13 mouse cellular contexts compared by ENCODE assay signal in genomic region chr7:70333851-70334250, GRCm38 (mm10). TPM values are rescaled to one million over a fixed set of nuclear protein-coding genes. Genes with fewer than 3 reads are reported as not detected.
A peak's percentile ranks its signal among the peaks of the same experiment; 100 is the strongest.
DNase-seq lines count a peak whose midpoint lies in the region; ATAC-seq and TF ChIP-seq lines count a peak whose summit lies in the region.
"Had no signal": no experiment of that assay in that cellular context is flagged by ENCODE, and none has a peak within 500 bp of the region (broad histone marks: within the 10 kb centered on the region; RNA-seq: fewer than 3 reads in every experiment).

No protein-coding gene starts in this region.

- H3K36me3 ChIP-seq in testis, adult 2 months (ENCODE audit: control insufficient read depth, insufficient read depth, low read length): no peaks in the 10 kb centered on the region
- H3K36me3 ChIP-seq in forebrain, embryonic 15.5 days: no peaks in the 10 kb centered on the region
- no peaks in the 10 kb centered on the region for H3K36me3 ChIP-seq in midbrain, embryonic 11.5 days (ENCODE audit: control insufficient read depth, insufficient read depth, low read length)
- no peaks in the 10 kb centered on the region for H3K36me3 ChIP-seq in kidney, adult 2 months (ENCODE audit: control insufficient read depth, insufficient read depth, low read length)

- no peak overlapping the region for H3K9ac ChIP-seq in forebrain, embryonic 15.5 days (replicated peaks)
- H3K9ac ChIP-seq in midbrain, embryonic 11.5 days (ENCODE audit: low read length): peak overlapping the region; percentile 65

- TF ChIP-seq POLR2A in testis, adult 2 months (IDR thresholded peaks at IDR 0.05; ENCODE audit: control insufficient read depth, low read depth, low read length): no peak
- no peak for TF ChIP-seq POLR2A in kidney, adult 2 months (IDR thresholded peaks at IDR 0.05; ENCODE audit: low read depth, low read length)

- no peak for DNase-seq in testis, postnatal 10 days (ENCODE audit: low spot score)
- peak; percentile 93 for DNase-seq in midbrain, embryonic 11.5 days (ENCODE audit: low spot score, missing footprints)
- DNase-seq in cerebellum, adult 9-11 months: no peak
- DNase-seq in frontal cortex, postnatal 36 days (ENCODE audit: low spot score in 2 of 2): no peak
- DNase-seq in kidney, adult 2 months: no peak
- DNase-seq: adrenal gland, adult 2 months; kidney, adult 8-10 months; liver; lung, postnatal 10 days; thymus, postnatal 4 days had no signal

- peaks cover 2% of the 10 kb centered on the region; the same call in 1 of the 2 replicates for H3K27me3 ChIP-seq in testis, adult 2 months (ENCODE audit: control insufficient read depth, insufficient read depth, low read length)
- peaks cover 95% of the 10 kb centered on the region for H3K27me3 ChIP-seq in forebrain, embryonic 15.5 days
- H3K27me3 ChIP-seq in midbrain, embryonic 11.5 days (ENCODE audit: control insufficient read depth, insufficient read depth, low read length): peaks cover 92% of the 10 kb centered on the region
- no peaks in the 10 kb centered on the region for H3K27me3 ChIP-seq in kidney, adult 2 months (replicated peaks; ENCODE audit: control insufficient read depth, insufficient read depth, low read length)
- H3K27me3 ChIP-seq: Patski had no signal

- peaks cover 19% of the 10 kb centered on the region for H3K4me1 ChIP-seq in testis, adult 2 months (ENCODE audit: control insufficient read depth, insufficient read depth, low read length)
- H3K4me1 ChIP-seq in forebrain, embryonic 15.5 days: peaks cover 31% of the 10 kb centered on the region
- H3K4me1 ChIP-seq in midbrain, embryonic 11.5 days (ENCODE audit: control insufficient read depth, insufficient read depth, low read length): peaks cover 14% of the 10 kb centered on the region
- H3K4me1 ChIP-seq in kidney, adult 2 months (ENCODE audit: control insufficient read depth, insufficient read depth, low read length): no peaks in the 10 kb centered on the region

- no peaks in the 10 kb centered on the region for H3K9me3 ChIP-seq in forebrain, embryonic 15.5 days
- no peaks in the 10 kb centered on the region for H3K9me3 ChIP-seq in midbrain, embryonic 11.5 days (ENCODE audit: control insufficient read depth, low read length)

- no peak overlapping the region for H3K4me2 ChIP-seq in forebrain, embryonic 15.5 days (replicated peaks)
- H3K4me2 ChIP-seq in midbrain, embryonic 11.5 days: peak overlapping the region; percentile 69

- ATAC-seq in forebrain, embryonic 15.5 days (replicated peaks): no peak
- ATAC-seq in midbrain, embryonic 11.5 days (ENCODE audit: low FRiP score): no peak
- ATAC-seq: Patski had no signal

- peak overlapping the region; percentile 1; the same call in 1 of the 2 replicates for H3K27ac ChIP-seq in testis, adult 2 months (ENCODE audit: control insufficient read depth, insufficient read depth, low read depth, low read length)
- peak overlapping the region; percentile 9; the same call in 1 of the 2 replicates for H3K27ac ChIP-seq in forebrain, embryonic 15.5 days (replicated peaks)
- peak overlapping the region; percentile 83 for H3K27ac ChIP-seq in midbrain, embryonic 11.5 days (ENCODE audit: low read depth, low read length)
- no peak overlapping the region; the same call in 1 of the 2 replicates for H3K27ac ChIP-seq in kidney, adult 2 months (ENCODE audit: insufficient read depth, low read depth, low read length)

- WGBS in forebrain, embryonic 15.5 days: 5% methylated on average over 11 of the region's 11 CpGs
- 5% methylated on average over 11 of the region's 11 CpGs for WGBS in midbrain, embryonic 11.5 days
- 80% methylated on average over 11 of the region's 11 CpGs for WGBS in kidney, adult 2 months

- no peak for TF ChIP-seq CTCF in testis, adult 2 months (IDR thresholded peaks at IDR 0.05; ENCODE audit: control insufficient read depth, insufficient read depth, insufficient replicate concordance, low read depth, low read length)
- no peak for TF ChIP-seq CTCF in kidney, adult 2 months (conservative IDR thresholded peaks at IDR 0.05; ENCODE audit: insufficient read depth, insufficient read length, low read depth, low read length)

- H3K4me3 ChIP-seq in testis, adult 2 months (ENCODE audit: control insufficient read depth, low read depth, low read length): no peak overlapping the region
- H3K4me3 ChIP-seq in forebrain, embryonic 15.5 days: no peak overlapping the region
- peak overlapping the region; percentile 43 for H3K4me3 ChIP-seq in midbrain, embryonic 11.5 days (ENCODE audit: low read depth, low read length)
- H3K4me3 ChIP-seq in kidney, adult 2 months (ENCODE audit: insufficient read depth, low read depth, low read length): no peak overlapping the region

RNA-seq across cellular contexts. Expression of gene Nr2f2, which starts 32.7 kb away (rescaled TPM):
- 11.3 and 14.8 TPM in 2 replicates for polyA plus RNA-seq in testis, adult 2 months (2012; rRNA removed)
- 76.2 and 95.0 TPM in 2 replicates for polyA plus RNA-seq in forebrain, embryonic 15.5 days (2015; fragmentation: Nextera tagmentation; extraction: Ambion mirVana)
- polyA plus RNA-seq in midbrain, embryonic 11.5 days (2014; fragmentation: Nextera tagmentation; extraction: Ambion mirVana): 114 and 122 TPM in 2 replicates
- polyA plus RNA-seq in kidney, adult 2 months (2012; rRNA removed): 193 and 288 TPM in 2 replicates
